Mouse (Mus musculus) stomach, postnatal 0 days (tissue): ENCODE data around the gene Pdp2. TPM values are rescaled to one million over a fixed set of nuclear protein-coding genes. Genes with fewer than 3 reads are reported as not detected.
A peak's percentile ranks its signal among the peaks of the same experiment; 100 is the strongest.

Experiments used
- ATAC-seq: fragments of 200-750 bp; cut with Nextera tagmentation; 2 replicates; pipeline ENCODE4 v1.8.0; 2017; ENCODE audit not compliant: low FRiP score, low TSS enrichment
- DNase-seq: peaks from one replicate; pipeline ENCODE4 v3.0.0-alpha.2; 2016; ENCODE audit warnings: low spot score
- H3K27ac ChIP-seq: fragments of 300-500 bp; sonication (generic); replicated peaks from 2 replicates; pipeline ENCODE4 v1.5.1; 2014; ENCODE audit warnings: mild to moderate bottlenecking, control low read depth
- H3K27me3 ChIP-seq: fragments of 300-500 bp; sonication (generic); 2 replicates; pipeline ENCODE4 v1.6.1; 2014; ENCODE audit warnings: low read length; ENCODE audit not compliant: control insufficient read depth, insufficient read depth
- H3K36me3 ChIP-seq: fragments of 300-500 bp; sonication (generic); 2 replicates; pipeline ENCODE4 v1.6.1; 2014; ENCODE audit warnings: low read length, mixed read lengths; ENCODE audit not compliant: control insufficient read depth, insufficient read depth
- H3K4me1 ChIP-seq: fragments of 300-500 bp; sonication (generic); replicated peaks from 2 replicates; pipeline ENCODE4 v1.6.1; 2014; ENCODE audit warnings: antibody characterized with exemption; ENCODE audit not compliant: control insufficient read depth, insufficient read depth
- H3K4me2 ChIP-seq: fragments of 300-500 bp; sonication (generic); replicated peaks from 2 replicates; pipeline ENCODE4 v1.6.1; 2014; ENCODE audit warnings: low read depth, mild to moderate bottlenecking, control low read depth, moderate library complexity
- H3K4me3 ChIP-seq: fragments of 300-500 bp; sonication (generic); 2 replicates; pipeline ENCODE4 v1.5.1; 2014; ENCODE audit warnings: low read depth, low read length, control low read depth
- H3K9ac ChIP-seq: fragments of 300-500 bp; sonication (generic); 2 replicates; pipeline ENCODE4 v1.6.1; 2014; ENCODE audit warnings: mild to moderate bottlenecking, low read length, control low read depth, mixed read lengths
- H3K9me3 ChIP-seq: fragments of 300-500 bp; sonication (generic); 2 replicates; pipeline ENCODE4 v1.6.1; 2016; ENCODE audit warnings: low read length; ENCODE audit not compliant: control insufficient read depth
- CTCF ChIP-seq: IDR thresholded peaks from 2 replicates; pipeline ENCODE4 v1.5.1; 2016; ENCODE audit warnings: antibody characterized with exemption, low read depth, mild to moderate bottlenecking, moderate library complexity
- EP300 ChIP-seq: optimal IDR thresholded peaks from 2 replicates; pipeline ENCODE3; 2016; ENCODE audit warnings: antibody characterized with exemption
- WGBS: fragments of 180-500 bp; shearing (Covaris S2); extraction: QIAGEN DNeasy Blood & Tissue Kit; methylation state at CpG from one replicate; pipeline ENCODE4 v1.1.7; 2014; 5-methylcytosine and 5-hydroxymethylcytosine counted together
- polyA plus RNA-seq: library from polyadenylated mRNA; unstranded; fragments of >200 nt; fragmentation: Nextera tagmentation; extraction: Ambion mirVana; gene quantifications from 2 replicates; pipeline ENCODE4 v1.2.1, GENCODE M21; 2015

Gene Pdp2
- polyA plus RNA-seq: 5.5 and 6.2 TPM in 2 replicates

DNA sequence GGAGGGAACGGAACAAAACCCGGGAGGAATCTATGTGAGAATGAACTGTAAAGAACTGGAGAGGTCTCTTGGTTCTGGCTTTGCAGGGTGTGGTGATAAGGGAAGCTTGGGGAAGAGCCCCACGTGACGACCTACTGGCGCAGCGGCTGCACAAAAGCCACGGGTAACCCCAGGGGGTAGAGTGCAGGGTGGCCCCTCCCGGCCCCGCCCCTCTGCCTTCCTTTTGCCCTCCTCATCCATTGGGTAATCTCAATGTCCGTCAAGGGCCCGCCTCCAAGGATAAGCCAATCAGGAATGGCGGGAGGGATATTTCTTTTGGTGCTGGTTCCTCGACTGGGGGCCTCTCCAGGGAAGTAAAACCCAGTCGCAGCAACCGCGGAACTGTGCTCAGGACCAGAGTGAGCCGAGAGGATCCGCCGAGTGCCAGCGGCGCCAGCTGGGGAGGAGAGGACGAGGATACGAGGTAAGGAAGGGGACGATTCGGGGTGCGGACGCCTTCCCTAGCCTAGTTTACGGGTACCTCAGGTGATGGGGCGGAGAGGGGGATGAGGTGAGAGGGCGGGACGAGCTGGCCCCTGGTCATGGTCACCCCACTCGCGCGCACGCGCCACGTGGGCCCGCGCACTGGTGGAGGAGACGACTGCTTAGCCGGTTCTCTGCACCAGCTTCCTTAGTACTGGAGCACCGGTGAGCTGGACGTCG lies at the start of gene Pdp2:
Pdp2 (plus strand) TSS at position 319 of the 702 bp plus-strand sequence.
- Histone ChIP-seq H3K4me3 (peak within 1 kb of the TSS; percentile 67), H3K36me3 (0 out of 2 replicates have a peak, but pooled peaks cover 3% of the 10 kb centered on the region), H3K4me2 (peak within 1 kb of the TSS; percentile 89), H3K27ac (peak within 1 kb of the TSS; percentile 86), H3K4me1 (peaks cover 3% of the 10 kb centered on the region; the same call in 1 of the 2 replicates), H3K9ac (peak within 1 kb of the TSS; percentile 69), H3K9me3 (no peaks in the 10 kb centered on the region), H3K27me3 (no peaks in the 10 kb centered on the region)
- ATAC-seq (peak; percentile 97), DNase-seq (peak; percentile 93)
- under 1% methylated on average over 38 of the region's 44 CpGs for WGBS
- TF ChIP-seq EP300: no peak
- 0 out of 2 replicates have a peak, but pooled peaks have one; percentile 8 for TF ChIP-seq CTCF

DNA sequence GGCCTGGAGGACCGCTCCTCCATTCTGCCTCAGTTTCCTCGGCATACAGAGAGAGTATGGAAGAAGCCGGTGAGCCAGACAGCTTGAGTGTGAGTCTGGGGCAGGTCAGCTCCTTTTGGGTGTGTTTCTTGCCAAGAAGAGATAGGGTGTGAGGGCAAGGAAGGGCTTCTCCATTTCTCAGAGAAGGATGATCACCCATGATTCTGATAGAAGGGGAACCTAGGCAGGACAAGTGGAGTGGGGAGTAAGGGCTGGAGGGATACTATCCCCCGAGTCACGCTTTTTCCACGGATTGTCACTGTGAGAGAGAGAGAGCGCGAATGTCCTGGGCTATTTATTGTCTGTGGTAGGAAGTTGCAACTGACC lies 49.8 kb upstream of the Pdp2 start:
- H3K4me2 ChIP-seq: peak overlapping the region; percentile 89
- DNase-seq (no peak), ATAC-seq (no peak)
- H3K9ac ChIP-seq: no peak overlapping the region; the same call in 1 of the 2 replicates
- TF ChIP-seq EP300 (no peak), CTCF (no peak)
- 0 out of 2 replicates have a peak, but pooled peaks cover 2% of the 10 kb centered on the region for H3K27me3 ChIP-seq
- no peaks in the 10 kb centered on the region for H3K9me3 ChIP-seq
- no peak overlapping the region for H3K27ac ChIP-seq
- peak overlapping the region; percentile 47 for H3K4me3 ChIP-seq
- peaks cover 6% of the 10 kb centered on the region; the same call in 1 of the 2 replicates for H3K4me1 ChIP-seq
- 10% methylated on average over 8 of the region's 8 CpGs for WGBS
- H3K36me3 ChIP-seq: no peaks in the 10 kb centered on the region

DNA sequence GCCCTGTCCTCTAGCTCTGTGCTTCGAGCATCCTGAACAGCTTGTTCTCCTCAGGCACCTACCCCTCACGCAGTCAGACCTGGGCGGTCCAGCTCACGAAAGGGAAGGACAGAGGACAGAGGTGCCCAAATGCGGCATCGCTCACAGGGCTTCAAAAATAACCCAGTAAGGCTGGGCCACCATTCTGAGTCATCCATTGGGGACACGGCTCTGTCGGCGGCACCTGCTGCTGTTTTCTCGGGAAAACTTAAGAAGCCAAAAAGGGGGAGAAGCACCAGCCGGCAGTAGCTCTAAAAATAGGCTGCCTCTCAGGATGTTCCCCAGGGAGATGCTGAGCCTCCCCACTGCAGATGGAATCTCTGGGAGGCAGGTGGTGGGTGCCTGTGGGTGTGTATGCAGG lies 49.1 kb upstream of the Pdp2 start:
- Histone ChIP-seq H3K36me3 (no peaks in the 10 kb centered on the region), H3K27ac (no peak overlapping the region), H3K9me3 (no peaks in the 10 kb centered on the region), H3K4me3 (no peak overlapping the region), H3K4me2 (no peak overlapping the region), H3K4me1 (peaks cover 6% of the 10 kb centered on the region; the same call in 1 of the 2 replicates), H3K27me3 (0 out of 2 replicates have a peak, but pooled peaks cover 2% of the 10 kb centered on the region), H3K9ac (no peak overlapping the region)
- 17% methylated on average over 11 of the region's 11 CpGs for WGBS
- no peak for DNase-seq
- no peak for ATAC-seq
- no peak for TF ChIP-seq EP300
- no peak for TF ChIP-seq CTCF

GRCm38 (mm10) chr8:104543440-104544045 lies 47.7 kb upstream of the Pdp2 start:
- Histone ChIP-seq H3K27ac (no peak overlapping the region), H3K4me3 (no peak overlapping the region), H3K36me3 (no peaks in the 10 kb centered on the region), H3K9ac (no peak overlapping the region), H3K9me3 (no peaks in the 10 kb centered on the region), H3K27me3 (0 out of 2 replicates have a peak, but pooled peaks cover 2% of the 10 kb centered on the region), H3K4me2 (no peak overlapping the region), H3K4me1 (peaks cover 6% of the 10 kb centered on the region; the same call in 1 of the 2 replicates)
- no peak for TF ChIP-seq EP300
- TF ChIP-seq CTCF: no peak
- DNase-seq (no peak), ATAC-seq (no peak)
- 76% methylated on average over 8 of the region's 8 CpGs for WGBS

- H3K9me3 ChIP-seq: no peaks in the 10 kb centered on the region
Observed at GRCm38 (mm10) chr8:104555191-104555590, 36.1 kb upstream of the Pdp2 start.

DNA sequence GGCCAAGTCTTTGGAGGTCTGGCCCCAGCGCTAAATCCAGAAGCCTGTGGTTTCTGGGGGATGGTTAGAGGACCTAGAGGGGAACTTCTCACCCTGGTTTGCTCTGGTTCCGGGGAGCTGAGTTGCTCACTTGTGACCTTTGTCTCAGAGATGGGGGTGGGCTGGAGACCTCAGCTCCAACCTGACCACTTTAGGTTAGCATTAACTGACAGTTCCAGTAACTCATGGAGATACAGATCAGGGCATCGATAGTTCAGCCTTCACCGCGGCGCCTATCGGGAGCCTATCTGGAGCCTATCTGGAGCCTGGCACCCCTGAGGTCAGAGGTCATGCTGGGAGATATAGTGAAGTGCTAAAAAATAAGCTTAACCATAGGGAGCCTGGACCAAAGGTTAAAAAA lies 34.0 kb upstream of the Pdp2 start:
- WGBS: 65% methylated on average over 7 of the region's 7 CpGs
- no peaks in the 10 kb centered on the region for H3K9me3 ChIP-seq
- no peak for TF ChIP-seq CTCF
- TF ChIP-seq EP300: no peak
- ATAC-seq: no peak
- H3K4me1 ChIP-seq: no peaks in the 10 kb centered on the region
- H3K4me3 ChIP-seq: no peak overlapping the region
- no peaks in the 10 kb centered on the region for H3K36me3 ChIP-seq
- no peak overlapping the region for H3K4me2 ChIP-seq
- DNase-seq: no peak
- H3K9ac ChIP-seq: no peak overlapping the region
- no peak overlapping the region for H3K27ac ChIP-seq
- H3K27me3 ChIP-seq: no peaks in the 10 kb centered on the region

More at GRCm38 (mm10) chr8:104555191-104555590, 36.1 kb upstream of the Pdp2 start:
- Histone ChIP-seq H3K36me3 (no peaks in the 10 kb centered on the region), H3K9ac (no peak overlapping the region), H3K4me2 (no peak overlapping the region), H3K4me1 (no peaks in the 10 kb centered on the region), H3K27me3 (no peaks in the 10 kb centered on the region), H3K4me3 (no peak overlapping the region), H3K27ac (no peak overlapping the region)
- ATAC-seq (no peak), DNase-seq (no peak)
- WGBS: 75% methylated on average over 4 of the region's 4 CpGs
- TF ChIP-seq CTCF: no peak
- no peak for TF ChIP-seq EP300
